Mouse (Mus musculus) liver, adult (tissue): ENCODE results near the gene Gm11077.

ENCODE experiments used
- GATA4 ChIP-seq: IDR thresholded peaks from 2 replicates; pipeline ENCODE4 v1.6.1; 2014; ENCODE audit warnings: mild to moderate bottlenecking, low read length; ENCODE audit not compliant: insufficient replicate concordance

The Gm11077 gene

DNA sequence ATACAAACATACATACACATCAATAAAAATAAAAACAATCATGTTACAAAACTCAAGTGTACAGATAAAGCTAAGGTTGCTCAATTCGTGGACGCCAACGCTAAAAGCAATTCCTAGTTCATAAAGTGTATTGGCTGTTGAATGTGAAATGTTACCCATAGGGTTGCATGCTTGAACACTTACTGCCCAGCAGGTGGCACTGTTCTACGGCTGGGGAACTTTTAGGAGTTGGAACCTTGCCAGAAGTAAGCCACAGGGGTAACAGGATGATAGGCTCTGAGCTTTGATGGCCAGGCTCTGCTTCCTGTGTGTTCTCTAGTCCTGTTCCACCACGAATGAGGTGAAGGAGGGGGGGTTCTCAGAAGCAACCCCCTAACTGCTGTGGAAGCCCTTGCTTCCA is at the start of gene Gm11077:
Gene Gm11077, plus strand, starts transcription at position 13 of the 400 bp plus-strand sequence.
- TF ChIP-seq GATA4, result no peak

DNA sequence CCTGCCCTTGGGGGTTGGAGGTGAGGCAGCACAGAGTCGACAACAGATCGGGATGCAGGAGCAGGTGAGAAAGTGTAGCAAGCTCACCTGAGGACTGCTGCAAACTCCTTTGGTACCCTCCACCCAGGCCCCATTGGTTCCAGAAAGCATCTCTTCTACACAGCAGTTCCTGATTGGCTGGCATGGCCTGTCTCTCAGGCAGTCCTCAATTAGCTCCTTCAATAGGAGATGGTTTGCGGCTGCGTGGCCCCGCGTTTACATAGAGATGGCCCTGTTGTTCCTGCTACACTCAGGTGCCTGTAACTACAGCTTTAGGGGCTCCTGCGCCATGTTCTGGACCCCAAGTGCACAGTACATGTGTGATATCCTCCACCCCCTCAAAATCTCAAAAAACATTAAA is 48.4 kb upstream of the Gm11077 start:
- no peak for TF ChIP-seq GATA4

- no peak for TF ChIP-seq GATA4
These were observed 46.3 kb upstream of the Gm11077 start for GRCm38 (mm10) chr6:140682829-140683228.

GRCm38 (mm10) chr6:140684403-140684802 is 44.7 kb upstream of the Gm11077 start:
- TF ChIP-seq GATA4, result no peak

GRCm38 (mm10) chr6:140689617-140690404 is 39.3 kb upstream of the Gm11077 start:
- TF ChIP-seq GATA4, result no peak

DNA sequence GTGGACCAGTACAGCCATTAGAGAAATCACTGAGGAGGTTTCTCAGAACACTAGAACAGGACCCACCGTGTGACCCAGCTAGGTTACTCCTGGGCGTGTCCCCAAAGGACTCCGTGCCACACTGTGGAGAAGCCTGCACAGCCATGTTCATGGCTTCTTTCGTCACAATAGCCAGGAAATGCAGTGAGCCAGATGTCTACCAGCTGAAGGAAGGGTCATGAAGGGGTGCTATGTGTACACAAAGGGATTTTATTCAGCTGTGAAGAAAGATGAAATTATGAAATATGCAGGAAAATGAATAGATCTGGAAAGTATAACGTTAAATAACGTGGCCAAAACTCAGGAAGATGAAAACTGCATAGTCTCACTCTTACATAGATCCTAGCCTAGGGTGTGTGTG is 36.9 kb upstream of the Gm11077 start:
- TF ChIP-seq GATA4, result no peak

GRCm38 (mm10) chr6:140696192-140696879 is 32.7 kb upstream of the Gm11077 start:
- no peak for TF ChIP-seq GATA4

DNA sequence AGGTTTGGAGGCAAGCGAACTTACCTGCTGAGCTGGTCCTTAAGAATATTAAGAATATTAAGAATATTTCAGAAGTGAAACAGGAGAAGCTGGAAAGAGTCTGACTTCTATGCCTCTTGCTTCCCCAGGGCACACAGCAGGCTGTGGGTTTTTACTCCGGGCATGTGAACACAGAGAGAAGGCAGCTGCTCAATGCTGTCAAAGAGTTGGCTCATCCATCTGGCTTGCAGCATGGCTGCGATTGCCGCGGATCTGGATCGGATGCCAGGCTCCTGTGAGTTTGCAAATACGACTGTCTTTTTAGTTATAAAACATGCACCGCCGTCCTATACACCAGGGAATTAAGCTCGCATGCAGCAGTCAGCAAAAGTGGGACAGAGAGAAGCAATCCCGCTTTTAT is 31.1 kb upstream of the Gm11077 start:
- no peak for TF ChIP-seq GATA4

DNA sequence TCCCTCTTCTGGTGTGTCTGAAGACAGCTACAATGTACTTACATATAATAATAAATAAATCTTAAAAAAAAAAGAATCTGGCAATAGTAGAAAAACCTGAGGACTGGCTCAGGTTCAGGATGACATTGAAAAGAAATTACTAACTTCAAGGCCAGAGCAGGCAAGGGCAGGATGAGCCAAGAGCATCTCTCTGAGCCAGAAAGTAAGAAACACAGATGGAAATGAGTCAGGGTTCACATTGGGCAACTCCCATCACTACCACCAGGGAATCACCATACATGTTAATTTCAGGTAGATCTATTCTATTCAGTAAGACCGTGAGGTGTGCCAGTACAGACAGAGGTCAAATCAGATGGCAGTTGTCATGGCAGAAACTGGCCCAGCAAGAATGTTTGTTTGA is 30.5 kb upstream of the Gm11077 start:
- no peak for TF ChIP-seq GATA4

- no peak for TF ChIP-seq GATA4
These were observed 27.8 kb upstream of the Gm11077 start for GRCm38 (mm10) chr6:140701259-140701658.

DNA sequence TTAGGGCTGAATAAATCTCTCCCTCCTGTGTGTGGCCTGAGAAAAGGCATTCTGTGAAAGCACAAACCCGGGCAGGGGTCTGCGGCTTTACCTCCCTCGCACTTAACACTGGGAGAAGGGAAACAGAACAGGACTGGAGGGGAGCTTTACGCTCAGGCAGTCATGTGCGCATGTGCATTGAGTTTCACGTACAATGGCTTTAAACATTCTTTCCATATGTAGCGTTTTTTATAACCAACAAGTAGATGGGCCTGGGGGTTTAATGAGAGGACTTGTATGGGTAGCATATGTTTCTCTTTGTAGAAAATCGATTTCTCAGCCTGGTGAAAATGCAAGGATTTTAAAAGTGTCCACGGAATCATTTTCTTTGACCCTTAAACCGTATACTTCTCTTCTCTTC is 24.0 kb upstream of the Gm11077 start:
- no peak for TF ChIP-seq GATA4

DNA sequence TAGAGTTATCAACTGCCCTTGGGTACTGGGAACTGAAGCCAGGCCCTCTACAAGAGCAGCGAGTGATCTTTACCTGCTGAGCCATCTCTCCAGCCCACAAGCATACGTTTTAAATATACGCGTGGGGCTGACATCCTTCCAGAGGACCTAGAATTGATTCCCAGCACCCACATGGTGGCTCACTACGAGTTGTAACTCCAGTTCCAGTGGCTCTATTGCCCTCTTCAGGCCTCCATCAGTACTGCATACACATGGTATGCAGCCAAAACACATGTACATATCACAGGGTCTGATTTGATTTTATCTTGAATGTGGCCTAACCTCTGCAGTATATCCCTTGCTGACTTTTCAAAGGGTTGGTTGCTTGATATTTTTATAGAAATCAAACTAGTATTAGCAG is 23.0 kb upstream of the Gm11077 start:
- no peak for TF ChIP-seq GATA4

GRCm38 (mm10) chr6:140708059-140708458 is 21.0 kb upstream of the Gm11077 start:
- no peak for TF ChIP-seq GATA4

DNA sequence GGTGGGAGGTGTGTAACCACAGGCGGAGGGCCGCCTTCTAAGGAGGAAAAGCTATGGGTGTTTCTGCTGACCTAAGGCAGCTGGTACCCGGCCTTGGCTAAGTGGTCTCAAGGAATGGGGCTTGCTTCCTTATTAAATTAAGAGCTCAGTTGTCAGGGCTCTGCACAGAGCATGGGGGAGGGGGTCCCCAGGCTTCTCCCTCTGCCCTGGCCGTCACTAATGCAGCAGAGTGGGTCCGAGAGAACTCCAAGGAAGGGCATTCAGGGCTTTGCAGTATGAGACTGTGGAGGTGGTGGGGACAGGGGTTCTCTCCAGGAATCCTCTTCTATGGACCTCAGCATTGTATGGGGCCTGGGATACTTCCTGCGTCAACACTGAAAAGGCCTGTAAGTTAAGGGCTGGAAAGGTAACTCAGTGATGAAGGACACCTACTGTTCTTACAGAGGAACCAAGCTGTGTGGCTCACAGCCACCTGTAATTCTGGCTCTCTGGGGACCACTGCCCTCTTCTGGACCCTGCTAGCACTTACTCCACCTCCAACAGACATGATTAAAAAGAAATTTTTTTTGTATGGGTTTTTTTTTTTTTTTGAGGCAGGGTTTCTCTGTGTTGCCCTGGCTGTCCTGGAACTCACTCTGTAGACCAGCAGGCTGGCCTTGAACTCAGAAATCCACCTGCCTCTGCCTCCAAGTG is 19.5 kb upstream of the Gm11077 start:
- no peak for TF ChIP-seq GATA4

DNA sequence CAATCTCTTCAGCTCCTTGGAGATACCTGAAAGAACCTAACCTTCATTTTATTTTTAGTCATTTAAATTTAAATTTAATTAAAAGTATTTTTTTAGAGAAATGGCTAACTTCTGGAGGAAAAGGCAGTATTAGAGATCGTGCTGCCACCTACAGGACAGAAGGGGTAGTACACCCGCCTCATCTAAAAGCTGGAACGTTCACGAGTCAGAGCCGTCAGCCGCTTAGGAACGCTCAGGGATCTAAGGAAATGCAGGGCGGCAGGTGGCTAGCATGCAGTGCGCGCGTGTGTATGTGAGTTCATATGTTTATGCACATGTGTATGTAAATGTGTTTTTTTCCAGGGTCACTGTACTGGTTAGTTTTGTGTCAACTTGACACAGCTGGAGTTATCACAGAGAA is 16.3 kb upstream of the Gm11077 start:
- TF ChIP-seq GATA4, result no peak

DNA sequence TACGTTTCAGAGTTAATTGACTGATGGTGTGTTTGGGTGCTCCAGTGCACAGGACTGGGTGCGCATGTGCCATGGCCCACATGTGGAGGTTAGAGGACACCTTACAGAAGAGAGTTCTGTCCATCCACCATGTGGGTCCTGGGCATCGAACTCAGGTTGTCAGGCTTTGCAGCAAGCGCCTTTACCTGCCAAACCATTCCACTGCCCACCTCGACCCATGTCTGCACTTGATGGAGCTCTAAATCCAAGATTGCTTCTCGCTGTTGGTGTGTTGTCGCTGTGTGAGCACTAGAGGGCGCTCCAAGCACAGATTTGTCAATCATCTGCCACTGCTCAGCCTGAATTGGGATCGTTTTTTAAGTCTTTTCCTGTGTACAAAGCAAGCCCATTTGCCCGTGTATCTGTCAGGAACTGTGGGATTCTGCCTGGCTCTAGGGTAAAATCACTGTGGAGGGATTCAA is 14.1 kb upstream of the Gm11077 start:
- no peak for TF ChIP-seq GATA4
